Mouse (Mus musculus) liver, postnatal 0 days (tissue): ENCODE data around the gene Rps19bp1.

Source experiments
- CTCF ChIP-seq: sonication (generic); IDR thresholded peaks from 2 replicates; pipeline ENCODE4 v1.5.1; 2016; ENCODE audit warnings: antibody characterized with exemption, low read depth
- EP300 ChIP-seq: IDR thresholded peaks from 2 replicates; pipeline ENCODE4 v1.6.1; 2016; ENCODE audit warnings: antibody characterized with exemption, low read depth, mild to moderate bottlenecking

DNA sequence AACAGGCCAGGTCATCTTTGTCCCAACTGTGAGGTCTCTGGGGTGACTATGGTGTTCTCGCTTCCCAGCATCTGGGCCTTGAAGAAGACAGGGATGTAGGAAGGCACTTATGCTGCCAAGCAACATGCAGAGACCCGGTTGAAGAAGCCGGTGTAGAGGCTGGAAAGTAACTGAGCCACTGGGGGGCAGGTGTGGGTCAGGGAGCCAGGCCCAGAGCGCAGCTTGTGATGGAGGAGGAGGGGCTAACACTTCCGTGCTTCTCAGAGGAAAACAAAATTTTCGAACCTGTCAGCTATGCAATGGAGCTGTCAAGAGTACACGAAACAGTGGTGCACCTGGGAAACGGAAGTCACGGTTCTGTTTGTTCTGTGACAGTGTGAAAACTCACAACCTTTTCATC, 13.0 kb upstream of the Rps19bp1 start:
- TF ChIP-seq CTCF = 0 out of 2 replicates have a peak, but pooled peaks have one; percentile 15
- no peak for TF ChIP-seq EP300
